Mouse (Mus musculus): Measurements from ENCODE around the gene Usp29. TPM values are rescaled to one million over a fixed set of nuclear protein-coding genes. Genes with fewer than 3 reads are reported as not detected.

Usp29 gene
- total RNA-seq, 2 experiments from 2014 or later: 38.7 to 47.2 TPM

DNA sequence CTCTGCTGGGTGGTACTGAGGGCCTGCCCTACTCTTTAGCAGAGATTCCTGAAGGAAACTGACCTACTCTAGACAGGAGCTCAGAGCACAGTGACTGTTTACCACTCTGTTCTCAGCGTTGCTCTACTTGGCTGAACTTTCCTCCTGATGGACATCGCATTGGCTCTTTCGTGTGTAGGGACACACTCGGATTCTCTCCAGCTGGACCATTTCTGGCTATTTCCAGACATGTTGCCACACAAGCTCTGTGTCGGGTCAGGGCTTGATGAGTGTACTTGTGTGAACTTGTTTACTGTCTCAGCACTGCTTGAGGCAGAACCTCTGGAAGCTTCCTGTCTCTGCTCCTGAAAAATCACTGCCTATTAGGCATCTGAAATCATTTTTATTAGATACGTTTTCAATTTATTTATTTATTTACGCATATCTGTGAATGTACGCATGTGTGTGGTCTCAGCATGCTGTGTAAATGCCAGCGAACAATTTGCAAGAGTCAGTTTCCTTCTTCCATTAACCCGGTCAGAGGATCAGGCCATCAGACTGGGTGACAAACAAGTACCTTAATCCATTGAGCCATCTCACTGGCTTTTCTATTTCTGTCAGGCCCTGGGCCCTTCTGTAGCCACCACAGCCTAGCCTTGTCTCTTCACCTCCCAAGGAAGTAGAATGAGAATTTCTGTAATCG, 95.7 kb downstream of the Usp29 start:
- intact Hi-C loops (cut with DNase I): no loop called here
- no peak for DNase-seq (ENCODE audit: extremely low spot score in 1 of 2, low spot score in 2 of 2)
- no peak for TF ChIP-seq CTCF (IDR thresholded peaks at IDR 0.05)
- H3K27ac ChIP-seq: no peak overlapping the region
- no peak overlapping the region for H3K4me3 ChIP-seq

DNA sequence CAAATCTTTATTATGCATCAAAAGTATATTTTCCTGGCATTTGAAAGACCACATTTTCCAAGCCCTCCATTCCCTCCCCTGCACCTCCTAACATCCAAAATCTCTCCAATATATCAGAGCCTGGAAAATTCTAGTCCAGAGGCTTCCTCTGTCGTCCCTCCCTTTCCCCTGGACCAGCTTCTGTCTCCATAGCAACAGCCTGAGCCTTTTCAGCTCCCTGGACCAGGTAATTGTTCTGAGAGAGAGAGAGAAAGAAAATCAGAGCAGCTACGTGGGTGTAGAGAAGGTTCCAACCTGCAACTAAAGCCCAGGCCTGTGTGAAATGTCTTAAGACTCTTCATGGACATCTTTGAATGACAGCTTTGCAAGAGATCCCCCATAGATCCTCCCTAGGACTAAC, 98.8 kb downstream of the Usp29 start:
- intact Hi-C loops (cut with DNase I): no loop called here
- no peak for TF ChIP-seq CTCF (IDR thresholded peaks at IDR 0.05)
- Histone ChIP-seq H3K27ac (no peak overlapping the region), H3K4me3 (no peak overlapping the region)
- peak in 1 of 2 experiments; percentile 23 for DNase-seq (ENCODE audit: extremely low spot score in 1 of 2, low spot score in 2 of 2)

DNA sequence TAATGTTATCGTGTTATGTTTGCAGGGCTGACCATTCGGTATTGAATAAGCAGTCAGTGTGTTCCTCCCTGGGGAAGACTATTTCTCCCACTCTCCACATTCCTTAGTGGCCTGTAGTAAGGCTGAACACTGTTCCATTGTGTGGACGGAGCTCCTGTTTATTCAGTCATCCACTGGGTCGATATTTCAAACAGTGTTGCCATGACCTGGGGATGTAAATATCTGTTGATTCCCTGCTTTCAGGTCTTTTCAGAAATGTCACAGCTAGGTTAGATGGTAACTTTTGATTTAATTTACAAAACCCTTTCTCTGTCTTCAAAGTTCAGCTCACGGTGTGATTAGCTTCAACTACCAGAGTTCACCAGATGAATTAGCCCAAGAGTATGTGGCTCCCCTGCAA, 104.6 kb downstream of the Usp29 start:
- Histone ChIP-seq H3K4me3 (no peak overlapping the region), H3K27ac (no peak overlapping the region)
- no peak for TF ChIP-seq CTCF (IDR thresholded peaks at IDR 0.05)
- intact Hi-C loops (cut with DNase I): loop anchor here (10.0 kb wide), 1 partner anchor 60 kb away; no protein-coding TSS in a partner anchor
- DNase-seq (ENCODE audit: extremely low spot score in 1 of 2, low spot score in 2 of 2): no peak

DNA sequence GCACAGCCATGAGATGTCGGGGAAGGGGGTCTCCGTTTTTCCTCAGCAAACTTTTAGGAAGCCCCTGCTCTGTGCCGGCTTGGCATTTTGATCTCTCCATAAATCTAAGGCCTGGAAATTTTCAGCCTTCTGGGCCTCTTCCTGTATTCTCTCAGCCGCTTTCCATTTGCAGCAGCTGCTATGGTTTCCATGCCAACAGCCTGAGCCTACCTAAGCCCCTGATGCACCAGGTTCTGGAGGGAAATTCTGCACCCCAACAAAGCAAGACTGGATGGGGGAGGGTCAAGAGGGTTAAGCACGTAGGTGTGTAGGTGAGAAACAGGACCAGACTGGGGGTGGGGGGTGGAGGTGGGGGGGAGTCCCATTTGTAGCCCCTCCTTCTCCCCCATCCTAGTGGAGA, 105.0 kb downstream of the Usp29 start:
- H3K4me3 ChIP-seq: no peak overlapping the region
- peak in 1 of 2 experiments; percentile 17 for DNase-seq (ENCODE audit: extremely low spot score in 1 of 2, low spot score in 2 of 2)
- TF ChIP-seq CTCF (IDR thresholded peaks at IDR 0.05): no peak
- intact Hi-C loops (cut with DNase I): loop anchor here (10.0 kb wide), 1 partner anchor 59 kb away; no protein-coding TSS in a partner anchor
- H3K27ac ChIP-seq: no peak overlapping the region

DNA sequence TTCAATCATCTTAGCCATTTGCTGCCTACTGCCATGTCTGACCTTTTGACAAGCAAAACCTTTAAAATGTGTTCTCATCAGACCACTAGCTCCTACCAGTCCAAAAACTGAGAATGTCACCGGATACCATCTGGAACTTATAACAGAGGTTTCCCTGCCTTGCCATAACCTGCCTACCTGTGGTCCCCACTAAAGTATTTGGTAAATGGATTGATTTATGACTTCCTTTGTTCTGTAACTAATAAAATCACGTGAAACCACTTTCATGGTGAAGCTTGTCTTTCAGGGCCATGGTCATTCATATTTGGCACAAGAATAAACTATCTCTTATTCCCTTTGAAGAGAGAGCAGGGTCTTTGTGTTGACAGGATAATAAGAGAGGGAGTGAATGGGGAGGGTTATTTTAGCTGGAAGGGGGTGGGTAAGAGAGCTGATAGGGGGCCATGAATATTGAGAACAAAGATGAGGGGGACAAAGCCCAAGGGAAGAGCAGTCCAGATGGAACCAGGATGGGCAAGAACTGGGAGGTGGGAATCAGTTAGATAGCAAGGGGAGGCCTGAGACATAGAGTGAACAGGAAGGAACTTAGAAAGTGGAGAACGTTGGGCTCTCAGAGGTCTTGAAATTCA, 107.0 kb downstream of the Usp29 start:
- intact Hi-C loops (cut with DNase I): loop anchor here (10.0 kb wide), 1 partner anchor 57 kb away; no protein-coding TSS in a partner anchor
- DNase-seq (ENCODE audit: extremely low spot score in 1 of 2, low spot score in 2 of 2): no peak
- H3K4me3 ChIP-seq: no peak overlapping the region
- TF ChIP-seq CTCF (IDR thresholded peaks at IDR 0.05): no peak
- no peak overlapping the region for H3K27ac ChIP-seq

DNA sequence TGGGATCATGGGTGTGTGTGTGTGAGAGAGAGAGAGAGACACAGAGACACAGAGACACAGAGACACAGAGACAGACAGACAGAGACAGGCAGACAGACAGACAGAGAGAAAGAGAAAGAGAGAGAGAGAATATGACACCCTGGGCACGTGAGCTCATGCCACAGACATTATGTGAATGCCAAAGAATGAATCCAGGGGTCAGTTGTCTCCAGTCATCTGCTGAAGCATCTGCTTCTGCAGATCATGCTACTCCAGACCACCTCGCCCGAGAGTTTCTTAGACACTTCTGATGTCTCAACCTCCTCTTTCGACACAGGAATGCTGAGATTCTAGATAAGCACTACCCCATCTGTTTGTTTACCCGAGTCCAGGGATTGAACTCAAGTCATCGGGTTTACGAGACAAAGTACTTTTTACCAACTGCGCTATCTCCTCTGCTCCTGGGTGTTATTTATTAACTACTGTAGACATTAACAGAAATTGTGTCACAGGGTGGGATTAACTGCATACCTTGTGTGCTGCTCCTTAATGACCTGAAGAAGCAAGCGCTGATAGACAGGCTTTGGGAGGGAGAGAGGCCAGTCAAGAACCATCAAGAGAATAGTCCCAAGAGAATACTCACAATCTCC, 107.7 kb downstream of the Usp29 start:
- Histone ChIP-seq H3K27ac (no peak overlapping the region), H3K4me3 (no peak overlapping the region)
- no peak for DNase-seq (ENCODE audit: extremely low spot score in 1 of 2, low spot score in 2 of 2)
- no peak for TF ChIP-seq CTCF (IDR thresholded peaks at IDR 0.05)
- intact Hi-C loops (cut with DNase I): loop anchor here (10.0 kb wide), 1 partner anchor 57 kb away; no protein-coding TSS in a partner anchor

DNA sequence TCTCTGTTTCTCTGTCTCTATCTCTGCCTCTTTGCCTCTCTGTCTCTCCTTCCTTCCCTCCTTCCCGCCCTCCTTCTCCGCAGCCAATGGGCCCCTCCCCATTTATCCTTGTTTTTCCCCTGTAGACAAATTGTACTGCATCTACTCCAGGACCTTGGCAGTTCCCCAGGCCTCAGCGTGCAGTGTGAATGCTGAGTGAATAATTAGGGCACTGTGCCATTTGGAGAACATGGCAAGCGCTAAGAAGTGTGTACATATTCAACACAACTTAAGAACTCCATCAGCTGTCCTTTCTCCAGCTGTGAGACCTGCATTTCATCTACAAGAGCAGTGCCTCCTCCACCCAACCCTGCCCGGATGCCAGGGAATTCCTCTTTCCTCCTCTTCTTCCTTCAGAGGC, 110.5 kb downstream of the Usp29 start:
- H3K27ac ChIP-seq: no peak overlapping the region
- TF ChIP-seq CTCF (IDR thresholded peaks at IDR 0.05): no peak
- intact Hi-C loops (cut with DNase I): no loop called here
- no peak overlapping the region for H3K4me3 ChIP-seq
- peak; percentile 22 to 31 for DNase-seq (ENCODE audit: extremely low spot score in 1 of 2, low spot score in 2 of 2)

DNA sequence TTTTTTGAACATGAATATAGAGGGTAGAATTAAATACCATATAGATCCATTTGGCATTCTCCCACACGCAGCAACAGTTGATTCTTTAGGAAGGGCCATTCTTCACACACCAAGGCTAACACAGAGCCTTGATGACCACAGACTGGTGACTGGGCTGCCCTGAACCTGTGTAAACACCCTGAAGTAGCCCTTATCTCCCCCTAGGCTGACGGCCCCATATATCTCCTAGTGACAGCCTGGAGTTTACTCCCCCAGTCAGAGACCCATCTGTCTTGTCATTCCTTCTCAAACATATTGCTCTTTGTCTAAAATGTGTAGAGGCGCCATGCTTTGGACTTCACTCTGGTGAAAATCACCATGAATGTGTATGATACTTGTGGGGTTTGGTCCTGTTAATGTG, 119.1 kb downstream of the Usp29 start:
- Histone ChIP-seq H3K27ac (no peak overlapping the region), H3K4me3 (no peak overlapping the region)
- TF ChIP-seq CTCF (IDR thresholded peaks at IDR 0.05): no peak
- no peak for DNase-seq (ENCODE audit: extremely low spot score in 1 of 2, low spot score in 2 of 2)
- intact Hi-C loops (cut with DNase I): no loop called here

DNA sequence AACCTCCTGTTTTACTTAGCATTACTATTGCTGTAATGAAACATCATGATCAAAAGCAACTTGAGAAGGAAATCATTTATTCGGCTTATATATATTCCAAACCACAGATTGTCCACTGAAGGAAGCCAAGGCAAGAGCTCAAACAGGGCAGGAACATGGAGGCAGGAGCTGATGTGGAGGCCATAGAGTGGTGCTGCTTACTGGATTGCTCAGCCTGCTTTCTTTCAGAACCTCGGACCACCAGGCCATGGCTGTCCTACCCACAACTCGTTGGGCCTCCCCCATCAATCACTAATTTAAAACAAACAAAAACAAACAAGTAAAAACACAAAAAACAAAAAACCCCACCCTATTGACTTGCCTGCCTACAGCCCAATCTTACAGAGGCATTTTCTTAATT, 119.9 kb downstream of the Usp29 start:
- intact Hi-C loops (cut with DNase I): no loop called here
- no peak overlapping the region for H3K27ac ChIP-seq
- no peak for DNase-seq (ENCODE audit: extremely low spot score in 1 of 2, low spot score in 2 of 2)
- no peak overlapping the region for H3K4me3 ChIP-seq
- no peak for TF ChIP-seq CTCF (IDR thresholded peaks at IDR 0.05)

DNA sequence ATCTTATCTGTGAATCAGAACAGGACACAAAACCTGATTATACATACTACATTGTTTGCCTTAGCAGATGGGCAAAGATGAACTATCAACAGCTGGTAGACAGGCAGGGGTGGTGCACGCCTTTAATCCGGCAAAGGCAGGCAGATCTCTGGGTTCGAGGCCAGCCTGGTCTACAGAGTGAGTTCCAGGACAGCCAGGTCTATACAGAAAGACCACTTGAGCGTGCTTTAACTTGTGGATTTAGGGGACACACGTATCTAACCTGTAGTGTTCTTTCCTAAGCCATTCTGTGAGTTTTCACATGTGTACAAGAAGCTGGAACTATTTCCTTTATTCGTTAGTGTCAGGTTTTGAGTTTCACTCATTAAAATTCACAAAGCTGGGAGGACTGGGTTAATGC, 120.9 kb downstream of the Usp29 start:
- no peak for TF ChIP-seq CTCF (IDR thresholded peaks at IDR 0.05)
- no peak overlapping the region for H3K27ac ChIP-seq
- intact Hi-C loops (cut with DNase I): no loop called here
- DNase-seq (ENCODE audit: extremely low spot score in 1 of 2, low spot score in 2 of 2): no peak
- H3K4me3 ChIP-seq: no peak overlapping the region

DNA sequence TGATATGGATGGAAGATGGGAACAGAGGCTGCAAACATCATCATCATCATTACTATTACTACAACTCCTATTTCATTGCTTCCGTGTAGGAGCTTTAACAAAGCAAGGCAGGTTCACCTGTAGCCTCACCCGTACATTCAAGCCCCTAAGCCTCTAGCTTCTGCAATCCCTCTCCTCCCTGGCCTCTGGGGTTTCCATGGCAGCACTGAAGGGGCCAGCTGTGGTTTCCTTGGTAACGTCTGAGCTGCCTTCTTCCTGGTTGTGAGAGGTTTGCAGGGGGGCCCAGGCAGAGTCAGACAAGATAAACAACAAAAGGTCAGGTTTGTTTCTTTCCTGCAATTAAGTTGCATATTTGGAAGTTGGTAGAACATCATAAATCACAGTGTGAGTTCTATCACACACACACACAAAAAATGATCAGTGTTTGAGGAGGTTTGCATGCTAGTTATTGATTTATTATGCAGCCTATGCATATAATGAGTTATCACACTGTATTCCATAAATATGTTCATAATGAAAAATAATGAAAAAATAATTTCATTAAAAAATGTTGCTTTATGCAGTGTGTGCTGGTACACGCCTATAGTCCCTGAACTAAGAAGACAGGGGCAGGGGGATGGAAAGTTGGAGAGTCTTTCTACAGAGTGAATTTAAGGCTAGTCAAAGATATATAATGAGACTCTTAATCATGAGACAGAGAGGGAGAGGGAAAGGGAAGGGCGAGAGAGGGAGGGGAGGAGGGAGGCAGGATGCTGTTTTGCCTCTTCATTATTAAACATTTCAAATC, 121.5 kb downstream of the Usp29 start:
- no peak overlapping the region for H3K4me3 ChIP-seq
- no peak overlapping the region for H3K27ac ChIP-seq
- intact Hi-C loops (cut with DNase I): no loop called here
- no peak for TF ChIP-seq CTCF (IDR thresholded peaks at IDR 0.05)
- peak in 1 of 2 experiments; percentile 28 for DNase-seq (ENCODE audit: extremely low spot score in 1 of 2, low spot score in 2 of 2)
